In genomic region chr7:40273459-40274072, GRCm38 (mm10) we compare ENCODE assay signal across 10 mouse cellular contexts.
DNase-seq lines count a peak whose midpoint lies in the region; ATAC-seq lines count a peak whose summit lies in the region.
"Had no signal": no experiment of that assay in that cellular context is flagged by ENCODE, and none has a peak within 500 bp of the region (broad histone marks: within the 10 kb centered on the region; RNA-seq: fewer than 3 reads in every experiment).

No protein-coding gene starts in this region.

- H3K4me2 ChIP-seq in intestine, embryonic 14.5 days (ENCODE audit: low read length): no peak overlapping the region
- no peak overlapping the region for H3K4me2 ChIP-seq in intestine, embryonic 15.5 days (replicated peaks)
- no peak overlapping the region for H3K4me2 ChIP-seq in neural tube, embryonic 13.5 days
- H3K4me2 ChIP-seq: limb, embryonic 12.5 days had no signal

- intact Hi-C loops in left cerebral cortex, postnatal 10 days (cut with DNase I): loop anchor here (5.0 to 10.0 kb wide), 6 partner anchors 201 to 679 kb away; partner anchors contain the start of gene Vstm2b

- no peak overlapping the region for H3K9ac ChIP-seq in intestine, embryonic 14.5 days (ENCODE audit: low read length)
- no peak overlapping the region for H3K9ac ChIP-seq in intestine, embryonic 15.5 days
- no peak overlapping the region for H3K9ac ChIP-seq in neural tube, embryonic 13.5 days
- H3K9ac ChIP-seq: limb, embryonic 12.5 days had no signal

- no peaks in the 10 kb centered on the region for H3K9me3 ChIP-seq in intestine, embryonic 14.5 days (ENCODE audit: control insufficient read depth, low read length)
- no peaks in the 10 kb centered on the region for H3K9me3 ChIP-seq in intestine, embryonic 15.5 days
- H3K9me3 ChIP-seq in neural tube, embryonic 13.5 days: no peaks in the 10 kb centered on the region
- H3K9me3 ChIP-seq: limb, embryonic 12.5 days had no signal

- no peaks in the 10 kb centered on the region for H3K27me3 ChIP-seq in intestine, embryonic 14.5 days (replicated peaks; ENCODE audit: control insufficient read depth, insufficient read depth, low read length)
- no peaks in the 10 kb centered on the region for H3K27me3 ChIP-seq in intestine, embryonic 15.5 days (replicated peaks)
- H3K27me3 ChIP-seq in neural tube, embryonic 13.5 days: no peaks in the 10 kb centered on the region
- H3K27me3 ChIP-seq: limb, embryonic 12.5 days had no signal

- peak; percentile 69 for DNase-seq in intestine, embryonic 14.5 days (ENCODE audit: low spot score)
- peak; percentile 37 for DNase-seq in cerebellum, adult 9-10 months
- DNase-seq in frontal cortex, adult 2 months (ENCODE audit: extremely low spot score in 1 of 2, low spot score in 1 of 2): peak; percentile 57 to 92
- peak; percentile 55 for DNase-seq in kidney, adult 18-20 months
- peak; percentile 55 to 74 for DNase-seq in left cerebral cortex, postnatal 10 days (ENCODE audit: extremely low spot score in 1 of 2, low spot score in 2 of 2)

- H3K36me3 ChIP-seq in intestine, embryonic 14.5 days (ENCODE audit: control insufficient read depth, insufficient read depth, low read length): no peaks in the 10 kb centered on the region
- H3K36me3 ChIP-seq in intestine, embryonic 15.5 days: no peaks in the 10 kb centered on the region
- H3K36me3 ChIP-seq in neural tube, embryonic 13.5 days: no peaks in the 10 kb centered on the region
- H3K36me3 ChIP-seq: G1E; limb, embryonic 12.5 days had no signal

- H3K4me1 ChIP-seq in intestine, embryonic 14.5 days (replicated peaks; ENCODE audit: control insufficient read depth, insufficient read depth, low read length): no peaks in the 10 kb centered on the region
- no peaks in the 10 kb centered on the region for H3K4me1 ChIP-seq in intestine, embryonic 15.5 days (replicated peaks)
- H3K4me1 ChIP-seq in neural tube, embryonic 13.5 days (replicated peaks): peaks cover 15% of the 10 kb centered on the region

- no peak overlapping the region for H3K4me3 ChIP-seq in intestine, embryonic 14.5 days (ENCODE audit: low read depth, low read length)
- H3K4me3 ChIP-seq in intestine, embryonic 15.5 days (replicated peaks): no peak overlapping the region
- H3K4me3 ChIP-seq in neural tube, embryonic 13.5 days: no peak overlapping the region
- H3K4me3 ChIP-seq: limb, embryonic 12.5 days had no signal

- H3K27ac ChIP-seq in intestine, embryonic 14.5 days (ENCODE audit: low read depth): no peak overlapping the region
- no peak overlapping the region for H3K27ac ChIP-seq in intestine, embryonic 15.5 days
- H3K27ac ChIP-seq in neural tube, embryonic 13.5 days (replicated peaks): no peak overlapping the region
- H3K27ac ChIP-seq: limb, embryonic 12.5 days had no signal

- WGBS in intestine, embryonic 14.5 days: 10% methylated on average over 2 of the region's 2 CpGs
- 12% methylated on average over 2 of the region's 2 CpGs for WGBS in intestine, embryonic 15.5 days
- 23% methylated on average over 2 of the region's 2 CpGs for WGBS in neural tube, embryonic 13.5 days

- 0 out of 2 replicates have a peak, but pooled peaks have one; percentile 50 for ATAC-seq in intestine, embryonic 14.5 days (replicated peaks; ENCODE audit: low FRiP score, low TSS enrichment, low read depth)
- no peak for ATAC-seq in intestine, embryonic 15.5 days
- ATAC-seq in neural tube, embryonic 13.5 days (ENCODE audit: low read depth): peak; percentile 37; the same call in 1 of the 2 replicates
- ATAC-seq in erythroblast, adult 5-6 weeks (replicated peaks; ENCODE audit: low FRiP score, poor library complexity, severe bottlenecking): no peak

Comparison
In these comparisons a context has a peak if more than half of its experiments do, and no peak if none do; other contexts are left out.
1. ATAC-seq: peak in intestine, embryonic 14.5 days (single experiment) and neural tube, embryonic 13.5 days (single experiment); none in intestine, embryonic 15.5 days (single experiment) and erythroblast, adult 5-6 weeks (single experiment).
2. Peak in every context shown above with its lines, with median percentiles within 50 percentile points of each other: DNase-seq.